8 mouse cellular contexts compared by ENCODE assay signal in the genomic region with DNA sequence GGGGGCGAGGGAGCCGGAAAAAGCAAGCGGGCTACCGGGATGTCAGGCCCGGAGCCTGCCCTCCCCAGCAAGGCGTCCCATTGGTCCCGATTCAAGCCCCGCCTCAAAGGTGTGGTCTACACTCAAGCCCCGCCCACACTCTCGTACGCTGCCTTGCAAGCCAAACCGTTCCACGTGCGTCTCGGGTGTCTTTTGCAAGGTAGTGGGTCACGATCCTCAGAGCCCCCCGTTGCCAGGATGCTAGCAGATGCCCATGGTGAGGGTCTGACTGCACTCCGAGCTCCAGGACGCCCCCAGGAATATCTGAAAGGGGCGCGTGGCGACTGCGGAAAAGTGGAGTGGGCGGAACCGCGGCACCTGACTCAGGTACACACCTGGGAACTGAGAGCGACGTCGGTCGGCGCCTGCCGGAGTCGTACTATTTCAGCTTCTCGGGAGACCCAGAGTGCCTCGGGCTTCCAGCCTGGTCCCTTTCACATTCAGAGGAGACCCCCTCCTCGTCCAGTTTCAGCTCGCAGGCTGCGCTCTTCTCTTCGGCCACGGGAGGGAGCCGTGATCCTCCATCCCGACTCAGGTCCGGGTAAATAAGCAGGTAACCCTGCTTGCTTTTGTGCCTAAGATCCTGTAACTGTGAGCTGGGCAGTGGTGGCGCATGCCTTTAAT. TPM values are rescaled to one million over a fixed set of nuclear protein-coding genes. Genes with fewer than 3 reads are reported as not detected.
DNase-seq lines count a peak whose midpoint lies in the region; ATAC-seq and TF ChIP-seq lines count a peak whose summit lies in the region.

A gene (minus strand): TSS at position 86 of the 663 bp plus-strand sequence.

- intact Hi-C loops in heart, postnatal 25 days (cut with DNase I), result loop anchor here (2.0 to 10.0 kb wide), 2 partner anchors 45 to 171 kb away; a partner anchor contains a TSS

- peak; percentile 65; the same call in 1 of the 2 replicates for TF ChIP-seq POLR2A in olfactory bulb, adult 2 months (IDR thresholded peaks at IDR 0.05; ENCODE audit: insufficient read depth, low read depth, low read length)
- TF ChIP-seq POLR2A in thymus, adult 2 months (IDR thresholded peaks at IDR 0.05; ENCODE audit: control insufficient read depth, extremely low read depth, insufficient read depth, low read length, poor library complexity), result peak; percentile 34

- peak; percentile 88 for ATAC-seq in forebrain, embryonic 15.5 days (replicated peaks)
- ATAC-seq in lung, embryonic 14.5 days (ENCODE audit: insufficient read depth), result peak; percentile 90

- no peaks in the 10 kb centered on the region for H3K9me3 ChIP-seq in ES-E14 (ENCODE audit: control insufficient read depth, insufficient read depth, low read depth, low read length)
- no peaks in the 10 kb centered on the region for H3K9me3 ChIP-seq in forebrain, embryonic 15.5 days
- H3K9me3 ChIP-seq in lung, embryonic 14.5 days (ENCODE audit: low read depth, low read length), result no peaks in the 10 kb centered on the region

- H3K4me1 ChIP-seq in ES-E14 (ENCODE audit: control insufficient read depth in 2 of 2, insufficient read depth in 2 of 2, low read length in 2 of 2, poor library complexity in 1 of 2), result peaks cover 13 to 22% of the 10 kb centered on the region in 2 experiments
- peaks cover 22% of the 10 kb centered on the region for H3K4me1 ChIP-seq in forebrain, embryonic 15.5 days
- peaks cover under 1% of the 10 kb centered on the region; the same call in 1 of the 2 replicates for H3K4me1 ChIP-seq in lung, embryonic 14.5 days (ENCODE audit: insufficient read depth)
- peaks cover 11% of the 10 kb centered on the region for H3K4me1 ChIP-seq in olfactory bulb, adult 2 months (ENCODE audit: control insufficient read depth, insufficient read depth, low read length)
- peaks cover 18% of the 10 kb centered on the region for H3K4me1 ChIP-seq in thymus, adult 2 months (replicated peaks; ENCODE audit: control insufficient read depth, insufficient read depth, low read length)

- in situ Hi-C loops in ES-E14 (cut with MboI; ENCODE audit: low sequenced_read_pairs in 2 of 2, unreplicated experiment in 2 of 2), result no loop called here

- peak within 1 kb of the TSS; percentile 79 for H3K27ac ChIP-seq in ES-E14 (ENCODE audit: insufficient read depth, low read depth, low read length, poor library complexity, severe bottlenecking)
- peak within 1 kb of the TSS; percentile 25 for H3K27ac ChIP-seq in forebrain, embryonic 15.5 days (replicated peaks)
- peak within 1 kb of the TSS; percentile 75 for H3K27ac ChIP-seq in layer of hippocampus, adult 2 months
- H3K27ac ChIP-seq in lung, embryonic 14.5 days (ENCODE audit: low read depth), result peak within 1 kb of the TSS; percentile 58
- no peak within 1 kb of the TSS for H3K27ac ChIP-seq in olfactory bulb, adult 2 months (ENCODE audit: insufficient read depth, low read depth, low read length)
- no peak within 1 kb of the TSS for H3K27ac ChIP-seq in thymus, adult 2 months (ENCODE audit: control insufficient read depth, insufficient read depth, low read length)

- H3K27me3 ChIP-seq in forebrain, embryonic 15.5 days, result no peaks in the 10 kb centered on the region
- H3K27me3 ChIP-seq in lung, embryonic 14.5 days (ENCODE audit: insufficient read depth, low read length), result no peaks in the 10 kb centered on the region
- no peaks in the 10 kb centered on the region for H3K27me3 ChIP-seq in thymus, adult 2 months (ENCODE audit: control insufficient read depth, insufficient read depth, low read length)

- H3K9ac ChIP-seq in ES-E14 (ENCODE audit: insufficient read depth, low read depth, low read length, poor library complexity, severe bottlenecking), result peak within 1 kb of the TSS; percentile 87
- peak within 1 kb of the TSS; percentile 88 for H3K9ac ChIP-seq in forebrain, embryonic 15.5 days (replicated peaks)
- H3K9ac ChIP-seq in lung, embryonic 14.5 days, result peak within 1 kb of the TSS; percentile 56

- peak within 1 kb of the TSS; percentile 82 to 90 for H3K4me3 ChIP-seq in ES-E14 (ENCODE audit: insufficient read depth in 1 of 2, low read depth in 1 of 2, low read length in 2 of 2, poor library complexity in 1 of 2, severe bottlenecking in 1 of 2)
- peak within 1 kb of the TSS; percentile 58 for H3K4me3 ChIP-seq in forebrain, embryonic 15.5 days
- H3K4me3 ChIP-seq in layer of hippocampus, adult 2 months, result peak within 1 kb of the TSS; percentile 78
- peak within 1 kb of the TSS; percentile 55 for H3K4me3 ChIP-seq in lung, embryonic 14.5 days (ENCODE audit: low read depth, low read length)
- peak within 1 kb of the TSS; percentile 69 for H3K4me3 ChIP-seq in olfactory bulb, adult 2 months (ENCODE audit: insufficient read depth, low read depth, low read length)
- peak within 1 kb of the TSS; percentile 82 for H3K4me3 ChIP-seq in thymus, adult 2 months (ENCODE audit: control insufficient read depth, insufficient read depth, low read length)

- peak; percentile 97 for DNase-seq in ES-E14 (ENCODE audit: low read depth, low spot score)
- DNase-seq in cerebellum, adult 11-12 months, result peak; percentile 93
- DNase-seq in heart, postnatal 25 days (ENCODE audit: low spot score), result peak; percentile 85
- DNase-seq in layer of hippocampus, adult 2 months (ENCODE audit: low spot score in 2 of 2), result peak; percentile 91 to 92
- DNase-seq in lung, embryonic 14.5 days, result peak; percentile 99
- DNase-seq in thymus, adult 2 months, result peak; percentile 97

- peak within 1 kb of the TSS; percentile 98 for H3K4me2 ChIP-seq in forebrain, embryonic 15.5 days (replicated peaks)
- H3K4me2 ChIP-seq in lung, embryonic 14.5 days, result peak within 1 kb of the TSS; percentile 97

- WGBS in forebrain, embryonic 15.5 days, result under 1% methylated on average over 44 of the region's 44 CpGs
- under 1% methylated on average over 44 of the region's 44 CpGs for WGBS in lung, embryonic 14.5 days
- under 1% methylated on average over 44 of the region's 44 CpGs for WGBS in olfactory bulb, adult 2 months
- under 1% methylated on average over 44 of the region's 44 CpGs for WGBS in thymus, adult 2 months

- peak; percentile 88 for TF ChIP-seq CTCF in layer of hippocampus, adult 2 months (conservative IDR thresholded peaks at IDR 0.05)
- TF ChIP-seq CTCF in lung, embryonic 14.5 days (IDR thresholded peaks at IDR 0.05; ENCODE audit: low read depth), result peak; percentile 88
- TF ChIP-seq CTCF in olfactory bulb, adult 2 months (IDR thresholded peaks at IDR 0.05; ENCODE audit: insufficient read depth, low read depth, low read length), result peak; percentile 63
- peak; percentile 78 for TF ChIP-seq CTCF in thymus, adult 2 months (IDR thresholded peaks at IDR 0.05; ENCODE audit: borderline replicate concordance, control insufficient read depth, extremely low read depth, insufficient read depth, low read length, poor library complexity)

- no peaks in the 10 kb centered on the region; the same call in 1 of the 2 replicates for H3K36me3 ChIP-seq in ES-E14 (ENCODE audit: control insufficient read depth, insufficient read depth, low read length, poor library complexity, severe bottlenecking)
- H3K36me3 ChIP-seq in forebrain, embryonic 15.5 days, result no peaks in the 10 kb centered on the region
- 0 out of 2 replicates have a peak, but pooled peaks cover 4% of the 10 kb centered on the region for H3K36me3 ChIP-seq in lung, embryonic 14.5 days (ENCODE audit: insufficient read depth)
- no peaks in the 10 kb centered on the region for H3K36me3 ChIP-seq in thymus, adult 2 months (ENCODE audit: control insufficient read depth, insufficient read depth, low read length)

TF ChIP-seq in ES-E14, 5 proteins besides CTCF, POLR2A, EP300 and RAD21:
- TF ChIP-seq ZC3H11A (IDR thresholded peaks at IDR 0.05; ENCODE audit: borderline replicate concordance, low read depth, low read length), result peak; percentile 38; the same call in 1 of the 2 replicates
- TF ChIP-seq ZNF384 (IDR thresholded peaks at IDR 0.05; ENCODE audit: low read depth, low read length), result no peak

RNA-seq across cellular contexts. Expression of the gene that starts here (rescaled TPM):
- total RNA-seq in ES-E14 (2012; rRNA removed), result 20.9 and 34.9 TPM in 2 replicates
- 20.1 and 23.1 TPM in 2 replicates for polyA plus RNA-seq in forebrain, embryonic 15.5 days (2015; fragmentation: Nextera tagmentation; extraction: Ambion mirVana)
- 1 to 10 TPM; 2.7 to 3.0 TPM for total RNA-seq in heart, postnatal 25 days (2021)
- 10 to 100 TPM; 27.9 to 28.4 TPM for total RNA-seq in layer of hippocampus, adult 2 months (2021)
- 9.7 and 10.2 TPM in 2 replicates for polyA plus RNA-seq in lung, embryonic 14.5 days (2014; fragmentation: Nextera tagmentation; extraction: Ambion mirVana)
- polyA plus RNA-seq in olfactory bulb, adult 2 months (2012; ENCODE audit: insufficient read depth, insufficient read length, low replicate concordance, missing spikeins), result not detected in 2 replicates
- polyA plus RNA-seq in thymus, adult 2 months (2012; rRNA removed), result 37.4 and 39.2 TPM in 2 replicates

Comparison
In these comparisons a context has a peak if more than half of its experiments do, and no peak if none do; other contexts are left out.
1. RNA of the gene that starts here (polyA plus RNA-seq): 37.4 to 39.2 TPM in thymus, adult 2 months, 20.1 to 23.1 TPM in forebrain, embryonic 15.5 days and 9.7 to 10.2 TPM in lung, embryonic 14.5 days; not detected in olfactory bulb, adult 2 months; every median in the first group is over 10 times any median in the second.
2. H3K27ac ChIP-seq: peak in ES-E14 (single experiment), forebrain, embryonic 15.5 days (single experiment), layer of hippocampus, adult 2 months (single experiment) and lung, embryonic 14.5 days (single experiment); none in olfactory bulb, adult 2 months (single experiment) and thymus, adult 2 months (single experiment).
3. Peak in every context shown above with its lines, with median percentiles within 50 percentile points of each other: DNase-seq, H3K4me3 ChIP-seq, H3K9ac ChIP-seq and CTCF ChIP-seq.